Mouse (Mus musculus) B cell, adult 2 months (primary cell): ENCODE measurements around the gene Gm28308.

Source experiments
- DNase-seq, 2 experiments: peaks; one replicate each; pipeline ENCODE4 v3.0.0; 2022

The Gm28308 gene

GRCm38 (mm10) chr6:52231885-52232567, 18.9 kb upstream of the Gm28308 start:
- DNase-seq = no peak

- DNase-seq = no peak
Measured at GRCm38 (mm10) chr6:52230516-52231165, 17.5 kb upstream of the Gm28308 start, which contains the start of gene Hoxa9. TSS of gene Hoxa9 (minus strand) at chr6:52231089.

- DNase-seq = no peak
Measured at GRCm38 (mm10) chr6:52229558-52230416, 16.6 kb upstream of the Gm28308 start.

- DNase-seq = peak in 1 of 2 experiments; percentile 37
Measured at GRCm38 (mm10) chr6:52228475-52229465, 15.6 kb upstream of the Gm28308 start.

- DNase-seq = peak in 1 of 2 experiments; percentile 3
Measured at GRCm38 (mm10) chr6:52227470-52228222, 14.5 kb upstream of the Gm28308 start.

GRCm38 (mm10) chr6:52226569-52227257, 13.6 kb upstream of the Gm28308 start:
- peak; percentile 6 to 25 for DNase-seq

GRCm38 (mm10) chr6:52225612-52226568, 12.8 kb upstream of the Gm28308 start:
- DNase-seq = peak; percentile 49 to 59

- no peak for DNase-seq
Measured at GRCm38 (mm10) chr6:52224895-52225611, 11.9 kb upstream of the Gm28308 start.

GRCm38 (mm10) chr6:52223939-52224760, 11.0 kb upstream of the Gm28308 start:
- DNase-seq = peak; percentile 18 to 31

GRCm38 (mm10) chr6:52222729-52223128, 9.6 kb upstream of the Gm28308 start:
- no peak for DNase-seq

GRCm38 (mm10) chr6:52221993-52222685, 9.0 kb upstream of the Gm28308 start:
- DNase-seq = peak; percentile 19 to 29

- peak; percentile 86 to 88 for DNase-seq
Measured at GRCm38 (mm10) chr6:52221337-52221992, 8.3 kb upstream of the Gm28308 start, which contains the start of gene Hoxa7. TSS of gene Hoxa7 (minus strand) at chr6:52221854.

GRCm38 (mm10) chr6:52220865-52221310, 7.7 kb upstream of the Gm28308 start:
- peak; percentile 28 to 36 for DNase-seq

GRCm38 (mm10) chr6:52220003-52220864, 7.1 kb upstream of the Gm28308 start:
- DNase-seq = peak; percentile 26 to 48

GRCm38 (mm10) chr6:52219234-52219942, 6.2 kb upstream of the Gm28308 start:
- peak; percentile 5 to 12 for DNase-seq
